In the genomic region with DNA sequence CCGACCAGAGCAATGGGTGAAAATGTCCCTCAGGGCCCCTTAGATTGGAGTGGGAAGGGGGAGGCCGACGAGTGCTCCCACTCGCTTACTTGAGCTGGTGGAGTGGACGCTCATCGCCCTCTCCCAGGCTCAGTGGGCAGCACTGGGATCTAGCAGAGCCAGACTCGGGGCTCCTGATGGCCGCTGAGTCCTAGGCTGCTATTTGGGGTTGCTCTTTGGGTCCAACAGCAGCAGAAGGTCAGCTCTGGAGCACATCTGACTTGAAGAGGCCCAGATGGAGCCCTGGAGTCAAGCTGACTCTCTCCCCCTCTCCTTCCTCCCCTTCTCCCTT, we compare ENCODE assay signal across 8 mouse cellular contexts. TPM values are rescaled to one million over a fixed set of nuclear protein-coding genes. Genes with fewer than 3 reads are reported as not detected.
A peak's percentile ranks its signal among the peaks of the same experiment; 100 is the strongest.
DNase-seq lines count a peak whose midpoint lies in the region; ATAC-seq and TF ChIP-seq lines count a peak whose summit lies in the region.

No protein-coding gene starts in this region.

- H3K9ac ChIP-seq in liver, embryonic 11.5 days (ENCODE audit: low read depth, low read length) = peak overlapping the region; percentile 82
- peak overlapping the region; percentile 85 for H3K9ac ChIP-seq in stomach, postnatal 0 days (ENCODE audit: low read length)

- H3K4me2 ChIP-seq in liver, embryonic 11.5 days = peak overlapping the region; percentile 95
- H3K4me2 ChIP-seq in stomach, postnatal 0 days (replicated peaks; ENCODE audit: low read depth) = peak overlapping the region; percentile 87

- H3K9me3 ChIP-seq in liver, embryonic 11.5 days (ENCODE audit: control insufficient read depth, low read length) = no peaks in the 10 kb centered on the region
- no peaks in the 10 kb centered on the region for H3K9me3 ChIP-seq in stomach, postnatal 0 days (ENCODE audit: control insufficient read depth, low read length)

- no peak for ATAC-seq in liver, embryonic 11.5 days (replicated peaks; ENCODE audit: low FRiP score)
- ATAC-seq in stomach, postnatal 0 days (ENCODE audit: low FRiP score, low TSS enrichment) = no peak; the same call in 1 of the 2 replicates

- DNase-seq in gastrocnemius, adult 2 months = no peak
- DNase-seq in gastrocnemius, postnatal 36 days = no peak
- no peak for DNase-seq in testis, postnatal 10 days (ENCODE audit: low spot score)
- no peak for DNase-seq in liver, embryonic 11.5 days (ENCODE audit: low spot score)
- no peak for DNase-seq in stomach, postnatal 0 days (ENCODE audit: low spot score)
- DNase-seq in layer of hippocampus, adult 18-20 months (ENCODE audit: low spot score in 2 of 2) = no peak
- no peak for DNase-seq in urinary bladder, postnatal 36 days (ENCODE audit: low spot score in 2 of 2)

- peaks cover 13% of the 10 kb centered on the region for H3K4me1 ChIP-seq in testis, adult 2 months (ENCODE audit: control insufficient read depth, insufficient read depth, low read length)
- H3K4me1 ChIP-seq in liver, embryonic 11.5 days (replicated peaks; ENCODE audit: control insufficient read depth, insufficient read depth, low read length) = peaks cover 4% of the 10 kb centered on the region; the same call in 1 of the 2 replicates
- H3K4me1 ChIP-seq in stomach, postnatal 0 days (replicated peaks; ENCODE audit: control insufficient read depth, insufficient read depth) = peaks cover 6% of the 10 kb centered on the region; the same call in 1 of the 2 replicates

- H3K27me3 ChIP-seq in testis, adult 2 months (ENCODE audit: control insufficient read depth, insufficient read depth, low read length) = no peaks in the 10 kb centered on the region
- peaks cover 15% of the 10 kb centered on the region for H3K27me3 ChIP-seq in liver, embryonic 11.5 days (replicated peaks; ENCODE audit: control insufficient read depth, insufficient read depth, low read length)
- no peaks in the 10 kb centered on the region for H3K27me3 ChIP-seq in stomach, postnatal 0 days (ENCODE audit: control insufficient read depth, insufficient read depth, low read length)

- H3K36me3 ChIP-seq in testis, adult 2 months (ENCODE audit: control insufficient read depth, insufficient read depth, low read length) = no peaks in the 10 kb centered on the region
- H3K36me3 ChIP-seq in liver, embryonic 11.5 days (ENCODE audit: control insufficient read depth, insufficient read depth, low read length) = no peaks in the 10 kb centered on the region
- no peaks in the 10 kb centered on the region for H3K36me3 ChIP-seq in stomach, postnatal 0 days (ENCODE audit: control insufficient read depth, insufficient read depth, low read length)

- intact Hi-C loops in gastrocnemius, adult 2 months (cut with DNase I) = no loop called here
- intact Hi-C loops in gastrocnemius, postnatal 36 days (cut with DNase I) = no loop called here

- H3K27ac ChIP-seq in gastrocnemius, adult 2 months = peak overlapping the region; percentile 84
- H3K27ac ChIP-seq in testis, adult 2 months (ENCODE audit: control insufficient read depth, insufficient read depth, low read depth, low read length) = no peak overlapping the region
- H3K27ac ChIP-seq in liver, embryonic 11.5 days (ENCODE audit: low read depth, low read length) = no peak overlapping the region
- H3K27ac ChIP-seq in stomach, postnatal 0 days (replicated peaks) = peak overlapping the region; percentile 79

- TF ChIP-seq CTCF in gastrocnemius, adult 2 months (IDR thresholded peaks at IDR 0.05) = no peak
- TF ChIP-seq CTCF in testis, adult 2 months (IDR thresholded peaks at IDR 0.05; ENCODE audit: control insufficient read depth, insufficient read depth, insufficient replicate concordance, low read depth, low read length) = no peak
- no peak for TF ChIP-seq CTCF in stomach, postnatal 0 days (IDR thresholded peaks at IDR 0.05; ENCODE audit: low read depth)

- no peak for TF ChIP-seq EP300 in stomach, postnatal 0 days (optimal IDR thresholded peaks at IDR 0.05)

- peak overlapping the region; percentile 78 for H3K4me3 ChIP-seq in gastrocnemius, adult 2 months
- H3K4me3 ChIP-seq in testis, adult 2 months (ENCODE audit: control insufficient read depth, low read depth, low read length) = peak overlapping the region; percentile 83
- H3K4me3 ChIP-seq in liver, embryonic 11.5 days (ENCODE audit: low read depth, low read length) = peak overlapping the region; percentile 68
- H3K4me3 ChIP-seq in stomach, postnatal 0 days (ENCODE audit: low read depth, low read length) = peak overlapping the region; percentile 60

- WGBS in liver, embryonic 11.5 days = 4% methylated on average over 8 of the region's 8 CpGs
- WGBS in stomach, postnatal 0 days = under 1% methylated on average over 8 of the region's 8 CpGs

- no peak for TF ChIP-seq POLR2A in testis, adult 2 months (IDR thresholded peaks at IDR 0.05; ENCODE audit: control insufficient read depth, low read depth, low read length)

RNA-seq across cellular contexts. Expression of a gene that starts 11.0 kb away (rescaled TPM):
- total RNA-seq in gastrocnemius, adult 2 months (2021) = 10 to 100 TPM; 22.8 to 29.1 TPM
- total RNA-seq in gastrocnemius, postnatal 36 days (2021) = 10 to 100 TPM; 25.8 to 27.5 TPM
- polyA plus RNA-seq in testis, adult 2 months (2012; rRNA removed) = 34.3 and 37.5 TPM in 2 replicates
- polyA plus RNA-seq in liver, embryonic 11.5 days (2014; fragmentation: Nextera tagmentation; extraction: Ambion mirVana) = 45.8 and 49.4 TPM in 2 replicates
- polyA plus RNA-seq in stomach, postnatal 0 days (2015; fragmentation: Nextera tagmentation; extraction: Ambion mirVana) = 51.5 and 61.6 TPM in 2 replicates
- total RNA-seq in layer of hippocampus, adult 18-20 months (2021) = 10 to 100 TPM in 1 of 2 experiments, 1 to 10 TPM in 1; 8.5 to 10.6 TPM

RNA-seq across cellular contexts. Expression of a gene that starts 22.3 kb away (rescaled TPM):
- total RNA-seq in gastrocnemius, adult 2 months (2021) = 10 to 100 TPM; 34.3 to 41.3 TPM
- 10 to 100 TPM; 33.6 to 40.4 TPM for total RNA-seq in gastrocnemius, postnatal 36 days (2021)
- polyA plus RNA-seq in testis, adult 2 months (2012; rRNA removed) = 109 and 137 TPM in 2 replicates
- 71.1 and 77.6 TPM in 2 replicates for polyA plus RNA-seq in liver, embryonic 11.5 days (2014; fragmentation: Nextera tagmentation; extraction: Ambion mirVana)
- polyA plus RNA-seq in stomach, postnatal 0 days (2015; fragmentation: Nextera tagmentation; extraction: Ambion mirVana) = 39.9 and 44.8 TPM in 2 replicates
- total RNA-seq in layer of hippocampus, adult 18-20 months (2021) = 100 to 1,000 TPM; 163 to 164 TPM

RNA-seq across cellular contexts. Expression of a gene that starts 48.9 kb away (rescaled TPM):
- 10 to 100 TPM; 16.0 to 16.3 TPM for total RNA-seq in gastrocnemius, adult 2 months (2021)
- 10 to 100 TPM; 14.1 to 16.9 TPM for total RNA-seq in gastrocnemius, postnatal 36 days (2021)
- polyA plus RNA-seq in testis, adult 2 months (2012; rRNA removed) = 45.2 TPM in 2 replicates
- 117 and 127 TPM in 2 replicates for polyA plus RNA-seq in liver, embryonic 11.5 days (2014; fragmentation: Nextera tagmentation; extraction: Ambion mirVana)
- polyA plus RNA-seq in stomach, postnatal 0 days (2015; fragmentation: Nextera tagmentation; extraction: Ambion mirVana) = 56.3 and 58.7 TPM in 2 replicates
- total RNA-seq in layer of hippocampus, adult 18-20 months (2021) = 10 to 100 TPM; 90.1 to 93.9 TPM

Comparison
In these comparisons a context has a peak if more than half of its experiments do, and no peak if none do; other contexts are left out.
1. H3K27ac ChIP-seq: peak in gastrocnemius, adult 2 months (single experiment) and stomach, postnatal 0 days (single experiment); none in testis, adult 2 months (single experiment) and liver, embryonic 11.5 days (single experiment).
2. RNA of a gene that starts 48.9 kb away (total RNA-seq): 90.1 to 93.9 TPM in layer of hippocampus, adult 18-20 months; 14.1 to 16.9 TPM in gastrocnemius, postnatal 36 days and 16.0 to 16.3 TPM in gastrocnemius, adult 2 months; every median in the first group is over 4 times any median in the second.
3. Peak in every context shown above with its lines, with median percentiles within 50 percentile points of each other: H3K4me3 ChIP-seq.